Mouse (Mus musculus) MEL (cell line): Measurements from ENCODE around the gene Gm20696. TPM values are rescaled to one million over a fixed set of nuclear protein-coding genes. Genes with fewer than 3 reads are reported as not detected.
A peak's percentile ranks its signal among the peaks of the same experiment; 100 is the strongest.

Source experiments
- DNase-seq: peaks from one replicate; pipeline ENCODE4 v3.0.0; 2011; ENCODE audit warnings: low read depth, low spot score
- H3K27ac ChIP-seq: 2 replicates; pipeline ENCODE4 v1.5.1; 2012; ENCODE audit warnings: low read depth, mild to moderate bottlenecking, control low read depth, low read length, moderate library complexity; ENCODE audit not compliant: control insufficient read depth
- H3K27me3 ChIP-seq, 2 experiments: fragments of 150-350 bp in 1 of 2; sonication (generic) in 1 of 2; 2 replicates each; pipeline ENCODE4 v1.6.1; 2012; ENCODE audit warnings: low read length in 2 of 2, mild to moderate bottlenecking in 2 of 2, improper control_type of control experiment in 1 of 2, moderate library complexity in 1 of 2; ENCODE audit not compliant: insufficient read depth in 2 of 2, control insufficient read depth in 1 of 2
- H3K36me3 ChIP-seq, 2 experiments: 2 replicates each; pipeline ENCODE4 v1.6.1; 2012 to 2014; ENCODE audit warnings: low read length in 2 of 2, improper control_type of control experiment in 1 of 2, inconsistent platforms in 1 of 2, mild to moderate bottlenecking in 1 of 2; ENCODE audit not compliant: insufficient read depth in 2 of 2, control insufficient read depth in 1 of 2
- H3K4me1 ChIP-seq, 2 experiments: fragments of 150-350 bp in 1 of 2; sonication (generic) in 1 of 2; 2 replicates each; pipeline ENCODE4 v1.6.1; 2012; ENCODE audit warnings: low read length in 2 of 2, improper control_type of control experiment in 1 of 2, mild to moderate bottlenecking in 1 of 2; ENCODE audit not compliant: insufficient read depth in 2 of 2, control insufficient read depth in 1 of 2
- H3K4me3 ChIP-seq, 2 experiments: fragments of 150-350 bp in 1 of 2; sonication (generic) in 1 of 2; 2 replicates each; pipeline ENCODE4 v1.5.1; 2012; ENCODE audit warnings: low read depth in 2 of 2, low read length in 2 of 2, mild to moderate bottlenecking in 2 of 2, moderate library complexity in 2 of 2, control low read depth in 1 of 2, improper control_type of control experiment in 1 of 2; ENCODE audit not compliant: control insufficient read depth in 1 of 2, insufficient read depth in 1 of 2
- H3K79me2 ChIP-seq: 2 replicates; pipeline ENCODE4 v1.6.1; 2012; ENCODE audit warnings: mild to moderate bottlenecking, low read length, moderate library complexity; ENCODE audit not compliant: control insufficient read depth, poor library complexity, insufficient read depth
- H3K9ac ChIP-seq: 2 replicates; pipeline ENCODE4 v1.6.1; 2012; ENCODE audit warnings: low read depth, mild to moderate bottlenecking, control low read depth, low read length, moderate library complexity; ENCODE audit not compliant: control insufficient read depth, poor library complexity, severe bottlenecking
- H3K9me3 ChIP-seq: fragments of 150-350 bp; sonication (generic); replicated peaks from 2 replicates; pipeline ENCODE4 v1.6.1; 2012; ENCODE audit warnings: mild to moderate bottlenecking, low read length, improper control_type of control experiment, moderate library complexity; ENCODE audit not compliant: insufficient read depth
- BHLHE40 ChIP-seq: IDR thresholded peaks from 2 replicates; pipeline ENCODE4 v1.6.1; 2012; ENCODE audit warnings: low read depth, mild to moderate bottlenecking, inconsistent platforms, low read length, improper control_type of control experiment, borderline replicate concordance
- CHD1 ChIP-seq: IDR thresholded peaks from 2 replicates; pipeline ENCODE4 v1.6.1; 2012; ENCODE audit warnings: low read depth, mild to moderate bottlenecking, inconsistent platforms, low read length, improper control_type of control experiment
- EP300 ChIP-seq, 2 experiments: IDR thresholded peaks; 2 replicates each; pipeline ENCODE4 v1.6.1; 2011; ENCODE audit warnings: improper control_type of control experiment in 2 of 2, low read length in 2 of 2, low read depth in 1 of 2, mild to moderate bottlenecking in 1 of 2
- GABPA ChIP-seq: IDR thresholded peaks from 2 replicates; pipeline ENCODE4 v1.6.1; 2012; ENCODE audit warnings: low read depth, mild to moderate bottlenecking, inconsistent platforms, low read length, improper control_type of control experiment, moderate library complexity
- GATA1 ChIP-seq: IDR thresholded peaks from 2 replicates; pipeline ENCODE4 v1.6.1; 2011; ENCODE audit warnings: low read depth, low read length, improper control_type of control experiment
- HCFC1 ChIP-seq: IDR thresholded peaks from 2 replicates; pipeline ENCODE4 v1.6.1; 2012; ENCODE audit warnings: low read depth, mild to moderate bottlenecking, inconsistent platforms, low read length, improper control_type of control experiment, moderate library complexity
- MAX ChIP-seq: IDR thresholded peaks from 2 replicates; pipeline ENCODE4 v1.6.1; 2011; ENCODE audit warnings: low read length, improper control_type of control experiment
- POLR2A ChIP-seq, 2 experiments: IDR thresholded peaks; 2 replicates each; pipeline ENCODE4 v1.6.1; 2011 to 2012; ENCODE audit warnings: low read length in 2 of 2, mild to moderate bottlenecking in 2 of 2, control low read depth in 1 of 2, improper control_type of control experiment in 1 of 2, low read depth in 1 of 2, moderate library complexity in 1 of 2; ENCODE audit not compliant: control insufficient read depth in 1 of 2, insufficient read depth in 1 of 2, poor library complexity in 1 of 2
- POLR2AphosphoS5 ChIP-seq: IDR thresholded peaks from 2 replicates; pipeline ENCODE4 v1.6.1; 2012; ENCODE audit warnings: low read depth, borderline replicate concordance, mild to moderate bottlenecking, inconsistent platforms, low read length, moderate library complexity, mixed read lengths
- TBP ChIP-seq: IDR thresholded peaks from 2 replicates; pipeline ENCODE4 v1.8.0; 2011; ENCODE audit warnings: low read depth, low read length, improper control_type of control experiment
- USF2 ChIP-seq, 2 experiments: IDR thresholded peaks; 2 replicates each; pipeline ENCODE4 v1.6.1; 2011 to 2012; ENCODE audit warnings: improper control_type of control experiment in 2 of 2, low read length in 2 of 2, borderline replicate concordance in 1 of 2, inconsistent platforms in 1 of 2, low read depth in 1 of 2, mild to moderate bottlenecking in 1 of 2; ENCODE audit not compliant: insufficient read depth in 1 of 2
- ZKSCAN1 ChIP-seq: IDR thresholded peaks from 2 replicates; pipeline ENCODE4 v1.6.1; 2012; ENCODE audit warnings: low read depth, mild to moderate bottlenecking, inconsistent platforms, low read length, improper control_type of control experiment, moderate library complexity
- ZNF384 ChIP-seq: IDR thresholded peaks from 2 replicates; pipeline ENCODE4 v1.6.1; 2012; ENCODE audit warnings: low read depth, mild to moderate bottlenecking, inconsistent platforms, low read length, improper control_type of control experiment
- polyA plus RNA-seq, 2 experiments: library from polyadenylated mRNA; stranded (reverse) in 1 of 2; unstranded in 1 of 2; fragments of >175 nt in 1 of 2; fragments of >200 nt in 1 of 2; gene quantifications; 2 replicates each; pipeline versions ENCODE4 v1.2.1 to v1.2.4; 2012; ENCODE audit warnings: low replicate concordance in 2 of 2, low read depth in 1 of 2; ENCODE audit not compliant: insufficient read length in 2 of 2, insufficient read depth in 1 of 2, missing spikeins in 1 of 2
- total RNA-seq: library from RNA; depleted of rRNA; stranded (reverse); fragments of 300-350 nt; gene quantifications from 2 replicates; pipeline ENCODE4 v1.2.3, GENCODE M21; 2012

Gene Gm20696
- total and polyA plus RNA-seq, 3 experiments, result 0.07 to 0.39 TPM; not detected in 1

DNA sequence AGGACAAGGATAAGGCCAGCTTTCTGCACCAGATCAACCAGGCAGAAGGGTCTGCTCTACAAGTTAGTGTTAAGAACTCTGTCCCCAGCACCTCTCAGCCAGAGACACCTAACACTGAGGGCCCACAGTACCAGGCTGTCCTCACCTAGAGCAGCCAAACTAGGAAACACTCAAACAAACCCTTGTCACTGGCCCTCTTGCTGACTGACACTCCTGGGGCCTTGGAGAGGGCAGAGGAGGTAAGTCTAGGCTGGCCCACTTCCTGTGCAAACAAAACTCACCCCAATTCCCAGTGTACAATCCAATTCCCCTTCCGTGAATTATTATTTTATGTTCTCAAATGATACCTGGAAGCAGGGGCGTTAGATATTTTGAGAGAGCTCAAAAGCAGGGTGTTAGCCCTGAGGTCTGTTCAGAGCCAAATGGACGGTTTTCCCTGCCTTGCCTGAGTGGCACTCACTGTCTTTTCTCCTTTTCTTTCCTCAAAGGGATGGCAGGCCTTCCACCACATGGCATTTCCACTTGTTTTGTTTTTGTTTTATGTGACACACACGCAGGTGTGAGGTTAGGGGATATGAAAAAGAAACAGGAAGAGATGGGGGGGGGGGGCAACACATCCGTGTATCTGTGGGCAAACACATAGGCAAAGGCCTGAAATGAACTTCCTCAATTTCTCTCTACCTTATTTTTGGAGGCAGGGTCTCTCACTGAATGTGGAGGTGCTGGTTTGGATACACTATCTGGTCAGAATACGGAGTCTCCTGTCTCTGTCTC, 363.7 kb downstream of the Gm20696 start:
- Histone ChIP-seq H3K4me3 (no peak overlapping the region), H3K27me3 (no peaks in the 10 kb centered on the region), H3K27ac (no peak overlapping the region), H3K79me2 (no peaks in the 10 kb centered on the region), H3K9ac (no peak overlapping the region), H3K36me3 (no peaks in the 10 kb centered on the region), H3K9me3 (no peaks in the 10 kb centered on the region), H3K4me1 (peaks cover 0 to 4% of the 10 kb centered on the region in 2 experiments; a peak in 3 of 4 replicates)
- no peak for TF ChIP-seq ZKSCAN1
- no peak for TF ChIP-seq BHLHE40
- no peak for TF ChIP-seq POLR2AphosphoS5
- no peak for TF ChIP-seq GATA1
- peak; percentile 36 for DNase-seq

- no peak overlapping the region for H3K4me3 ChIP-seq
- H3K36me3 ChIP-seq, result no peaks in the 10 kb centered on the region
- DNase-seq, result no peak
- H3K27ac ChIP-seq, result no peak overlapping the region
- peaks cover 0 to 4% of the 10 kb centered on the region in 2 experiments; a peak in 3 of 4 replicates for H3K4me1 ChIP-seq
- no peaks in the 10 kb centered on the region for H3K79me2 ChIP-seq
- no peak overlapping the region for H3K9ac ChIP-seq
- no peaks in the 10 kb centered on the region for H3K27me3 ChIP-seq
- H3K9me3 ChIP-seq, result no peaks in the 10 kb centered on the region
- TF ChIP-seq TBP (no peak), MAX (no peak), USF2 (IDR thresholded peaks at IDR 0.05; ENCODE audit: borderline replicate concordance in 1 of 2, insufficient read depth in 1 of 2, low read depth in 1 of 2, low read length in 2 of 2) (no peak), ZNF384 (no peak), BHLHE40 (no peak), POLR2A (IDR thresholded peaks at IDR 0.05; ENCODE audit: control insufficient read depth in 1 of 2, insufficient read depth in 1 of 2, low read depth in 1 of 2, low read length in 2 of 2, poor library complexity in 1 of 2) (no peak), GATA1 (no peak), GABPA (no peak), EP300 (IDR thresholded peaks at IDR 0.05; ENCODE audit: low read depth in 1 of 2, low read length in 2 of 2) (no peak), HCFC1 (no peak), CHD1 (no peak)
- TF ChIP-seq, all 39 proteins: peak for 0
Observed at GRCm38 (mm10) chr6:99301923-99302322, 364.7 kb downstream of the Gm20696 start.
